Mouse (Mus musculus) left cerebral cortex, adult 8-10 months (tissue): ENCODE measurements around the gene Arl4a. TPM values are rescaled to one million over a fixed set of nuclear protein-coding genes. Genes with fewer than 3 reads are reported as not detected.

Source experiments
- DNase-seq, 2 experiments: peaks; one replicate each; pipeline ENCODE4 v3.0.0; 2022; ENCODE audit warnings: low spot score in 2 of 2
- total RNA-seq, 4 experiments: library from RNA; stranded (reverse); gene quantifications; 2 replicates each; pipeline ENCODE4 v1.2.4; 2022

Arl4a gene
- 10 to 100 TPM; 39.2 to 44.6 (median 40.7) TPM for total RNA-seq

DNA sequence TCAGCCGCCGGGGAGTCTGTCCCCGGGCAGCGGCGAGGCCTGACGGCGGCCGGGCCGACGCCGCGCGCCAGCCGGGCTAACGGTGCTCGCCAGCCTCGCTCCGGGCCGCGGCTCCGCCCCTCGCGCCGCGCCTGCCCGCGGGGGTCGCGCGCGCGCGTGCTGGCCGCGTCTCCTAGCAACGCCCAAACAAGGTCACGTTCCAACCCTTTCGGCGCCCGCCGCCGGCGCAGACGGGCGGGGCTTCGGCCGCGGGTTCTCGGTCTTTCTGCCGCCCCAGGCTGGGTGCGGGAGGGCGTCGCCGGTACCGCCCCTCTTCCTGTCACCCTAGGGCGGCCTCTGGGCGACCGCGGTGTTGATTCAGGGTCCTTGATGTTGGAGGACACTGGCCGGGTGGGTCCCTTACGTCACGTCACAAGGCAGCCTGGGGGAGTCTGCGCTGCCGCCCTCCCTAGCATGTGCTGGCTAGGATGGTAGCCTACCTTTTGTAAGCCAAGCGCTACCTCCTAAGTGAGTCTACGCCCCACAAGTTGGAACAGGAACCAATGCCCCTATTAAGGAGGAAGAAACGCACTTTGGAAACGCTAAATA lies at the start of gene Arl4a:
TSS of gene Arl4a (minus strand) at position 150 of the 588 bp plus-strand sequence.
- DNase-seq: peak; percentile 77 to 85

DNA sequence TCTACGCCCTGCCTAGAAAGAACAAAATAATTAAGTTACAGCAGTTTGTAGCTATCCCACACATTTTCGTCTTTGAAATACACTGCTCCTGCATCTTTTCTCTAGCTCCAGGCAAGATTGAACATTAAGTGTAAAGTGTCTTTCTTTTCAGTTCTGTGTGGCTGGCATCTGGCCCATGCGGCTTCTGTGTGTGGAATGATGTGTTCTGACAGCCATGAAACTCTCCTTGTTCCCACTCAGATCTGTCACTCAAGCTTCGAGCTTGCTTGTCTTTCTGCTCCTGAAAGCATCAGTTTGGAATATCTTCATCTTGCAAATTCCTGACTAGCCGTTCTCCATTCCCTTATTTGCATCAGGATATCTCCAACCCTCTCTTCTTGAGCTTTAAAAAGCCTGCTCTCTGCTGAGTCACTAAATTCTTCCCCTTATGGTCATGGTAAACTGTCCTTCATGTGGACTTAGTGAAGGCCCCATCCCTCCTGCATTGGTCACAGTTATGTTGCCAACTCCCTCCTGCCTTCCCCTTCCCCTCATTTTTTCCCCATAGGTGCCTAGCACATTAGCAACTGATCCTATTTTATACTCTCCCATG lies 48.0 kb upstream of the Arl4a start:
- DNase-seq: peak; percentile 18 to 23

DNA sequence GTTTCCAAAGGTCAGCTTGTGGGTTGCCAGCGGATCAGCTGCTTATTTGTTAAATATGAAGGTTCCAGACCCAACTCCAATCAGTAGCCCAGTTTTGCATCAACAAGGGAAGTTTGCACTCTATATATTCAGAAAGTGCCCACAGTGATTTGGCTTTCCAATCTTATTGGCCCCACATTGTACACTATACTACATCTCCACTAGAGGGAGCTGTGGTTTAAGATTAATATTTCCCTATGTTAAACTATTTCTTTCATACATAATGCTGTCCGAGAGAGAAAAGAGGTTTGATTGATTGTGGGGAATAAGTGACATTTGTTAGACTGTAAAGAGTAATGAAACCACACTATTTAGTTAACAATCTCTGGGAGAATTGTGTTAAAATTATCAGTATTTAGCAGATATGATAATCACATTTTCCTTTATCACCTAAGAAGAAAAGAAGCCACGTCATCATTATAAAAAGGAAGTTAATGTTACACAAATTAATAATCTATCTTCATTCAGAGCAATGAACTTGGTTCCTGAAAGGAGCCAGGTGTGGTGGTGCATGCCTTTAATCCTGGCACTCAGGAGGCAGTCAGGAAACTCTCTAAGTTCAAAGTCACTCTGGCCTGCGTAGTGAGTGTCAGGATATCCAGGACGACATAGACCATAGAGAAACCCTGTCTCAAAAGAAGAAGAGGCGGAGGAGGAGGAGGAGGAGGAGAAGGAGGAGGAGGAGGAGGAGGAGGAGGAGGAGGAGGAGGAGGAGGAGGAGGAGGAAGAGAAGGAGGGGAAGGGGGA lies 44.8 kb upstream of the Arl4a start:
- DNase-seq: no peak

DNA sequence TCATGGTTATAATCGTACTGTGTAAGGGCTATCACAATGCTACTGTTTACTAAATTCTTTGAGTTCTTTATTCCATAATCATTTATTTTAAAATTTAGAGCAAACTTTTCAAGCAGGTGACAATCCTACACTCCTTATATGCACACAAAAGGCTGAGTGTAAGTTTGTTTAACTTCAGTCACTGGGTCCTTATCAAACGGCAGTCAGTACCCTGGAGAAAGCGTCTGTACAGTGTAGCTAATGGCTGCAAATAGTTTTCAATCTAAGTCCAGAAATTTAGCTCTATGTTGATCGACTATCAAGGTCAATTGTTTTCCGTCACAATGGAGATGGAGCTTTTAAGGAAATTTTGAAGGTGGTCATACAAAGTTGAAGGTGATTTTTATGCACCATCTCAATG lies 44.2 kb upstream of the Arl4a start:
- DNase-seq: no peak

GRCm38 (mm10) chr12:40073660-40074059 lies 35.8 kb upstream of the Arl4a start:
- no peak for DNase-seq

DNA sequence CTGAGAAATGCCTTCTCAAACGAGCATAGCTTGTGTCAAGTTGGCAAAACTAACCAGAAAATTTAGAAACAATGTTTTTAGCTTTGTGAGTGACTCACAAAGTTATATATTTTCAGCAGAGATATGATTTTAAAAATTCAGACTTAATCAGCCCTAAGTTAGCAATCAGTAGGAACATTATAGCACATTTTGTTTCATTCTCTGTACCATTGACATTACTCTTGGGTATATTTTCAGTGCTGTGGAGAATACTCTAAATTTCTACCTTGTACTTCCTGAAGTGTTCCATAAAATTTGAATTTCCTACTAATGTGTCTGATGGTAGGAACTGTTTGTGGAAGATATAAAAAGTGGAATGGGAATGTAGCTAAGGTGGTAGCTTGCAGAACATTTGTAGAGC lies 9.2 kb upstream of the Arl4a start:
- DNase-seq: no peak

DNA sequence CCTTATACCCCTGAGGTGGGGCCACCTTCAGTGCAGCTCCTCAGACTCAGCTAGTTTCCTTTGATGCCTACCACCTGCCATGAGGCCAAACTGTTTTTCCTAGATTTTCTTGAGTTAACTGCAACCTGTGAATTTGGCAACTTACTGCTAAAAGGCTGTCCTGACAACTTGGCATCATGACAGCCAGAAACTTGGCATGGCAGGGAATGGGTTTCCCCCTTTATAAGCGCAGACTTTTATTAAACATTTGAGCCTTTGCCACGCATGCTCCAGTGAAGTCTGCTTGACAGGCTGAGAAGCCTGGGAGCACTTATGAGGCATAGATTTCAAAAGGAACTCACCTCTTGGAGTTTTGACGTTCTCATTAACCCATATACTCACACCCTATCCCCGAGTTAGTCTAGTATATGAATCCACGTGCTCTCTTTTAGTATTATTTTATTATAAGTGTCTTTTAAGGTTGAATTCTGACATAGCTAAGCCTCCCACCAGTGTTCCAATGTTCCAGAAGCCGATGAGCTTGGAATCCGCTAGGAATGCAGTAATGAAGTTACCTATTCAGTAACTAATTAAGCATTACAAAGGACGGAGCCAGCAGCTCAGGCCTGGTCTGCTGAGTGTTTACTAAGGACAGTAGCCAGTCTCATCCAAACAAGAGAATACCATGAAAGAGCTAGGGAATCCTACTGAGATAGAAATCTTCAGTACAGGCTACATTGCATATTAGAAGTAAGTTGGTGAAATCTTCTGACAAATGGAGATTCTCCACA lies 6.2 kb upstream of the Arl4a start:
- no peak for DNase-seq

- no peak for DNase-seq
These were observed 2.2 kb upstream of the Arl4a start for GRCm38 (mm10) chr12:40040067-40040466.

GRCm38 (mm10) chr12:40037226-40037813 lies 505 bp downstream of the Arl4a start:
- DNase-seq: peak; percentile 91 to 97

GRCm38 (mm10) chr12:40036666-40037065 lies 1.2 kb downstream of the Arl4a start:
- peak in 1 of 2 experiments; percentile 13 for DNase-seq

DNA sequence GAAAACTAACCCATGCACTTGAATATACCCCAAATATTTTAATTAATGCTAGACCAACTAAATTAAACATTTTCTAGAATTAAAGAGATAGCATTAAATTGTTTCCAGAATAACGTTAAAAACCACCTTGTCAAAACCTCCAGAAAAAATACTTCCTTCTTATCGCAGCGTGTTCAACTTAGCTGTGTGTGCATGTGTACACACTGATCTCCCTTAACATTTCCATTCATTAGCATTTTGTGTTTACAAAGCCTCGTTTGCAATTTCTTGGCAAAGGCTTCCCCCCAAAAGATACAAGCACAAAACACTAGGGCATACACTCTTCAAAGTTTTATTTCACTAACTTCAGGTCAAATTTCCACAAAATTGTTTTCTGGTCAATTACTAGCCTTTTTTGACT lies 2.3 kb downstream of the Arl4a start:
- DNase-seq: no peak

DNA sequence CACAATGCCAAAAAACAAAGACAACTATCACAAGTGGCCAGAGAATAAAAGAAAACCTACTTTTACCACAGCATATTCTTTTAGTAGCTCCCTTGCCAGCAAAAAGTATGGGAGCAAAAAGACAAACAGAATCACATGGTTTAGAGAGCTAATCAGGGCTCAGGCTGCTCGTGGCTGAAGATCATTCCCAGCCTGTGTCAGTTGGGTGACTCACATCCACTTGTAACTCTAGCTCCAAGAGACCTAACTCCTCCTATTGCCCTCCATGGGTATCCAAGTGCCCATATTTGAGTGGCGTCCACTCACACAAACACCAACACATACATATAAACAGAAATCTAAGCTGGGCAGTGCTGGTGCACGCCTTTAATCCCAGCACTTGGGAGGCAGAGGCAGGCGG lies 8.6 kb downstream of the Arl4a start:
- no peak for DNase-seq

DNA sequence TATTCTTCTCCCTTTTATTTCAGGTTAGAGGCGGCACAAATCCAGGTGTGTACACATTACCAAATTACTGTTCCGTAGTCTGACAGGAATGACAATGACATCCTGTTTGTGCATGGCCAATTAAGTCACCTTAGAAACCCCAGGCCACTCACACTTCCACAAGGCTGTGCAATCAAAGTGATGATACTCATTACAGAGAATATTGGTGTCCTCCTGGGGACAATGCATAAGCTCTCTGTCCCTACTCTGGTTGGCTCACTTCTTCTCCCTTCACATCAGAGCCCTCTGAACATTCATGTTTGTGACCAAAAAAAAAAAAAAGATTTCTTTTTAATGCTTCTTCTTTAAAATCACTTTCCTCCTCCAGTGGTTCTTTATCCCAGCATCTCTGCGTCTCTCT lies 10.0 kb downstream of the Arl4a start:
- no peak for DNase-seq

- no peak for DNase-seq
These were observed 10.4 kb downstream of the Arl4a start for GRCm38 (mm10) chr12:40027444-40027843.

DNA sequence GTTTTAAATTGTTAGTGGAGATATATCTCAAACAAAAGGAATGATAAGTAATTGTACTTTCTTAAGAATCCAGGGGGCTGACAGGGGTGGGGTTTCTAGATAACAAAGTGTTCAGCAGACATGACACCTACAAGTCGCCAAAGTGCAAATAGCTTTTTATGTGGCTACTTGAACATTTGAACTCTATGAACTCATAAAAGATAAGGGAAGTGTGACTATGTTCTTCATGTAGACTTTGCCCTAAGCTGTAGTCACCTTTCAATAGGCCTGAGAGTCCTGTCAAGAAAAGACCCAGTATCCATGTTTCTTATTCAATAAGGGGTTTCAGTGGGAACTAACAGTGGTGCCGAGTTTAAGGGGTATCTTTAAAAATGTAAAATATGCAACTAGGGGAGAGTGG lies 13.9 kb downstream of the Arl4a start:
- DNase-seq: no peak

GRCm38 (mm10) chr12:40023014-40023642 lies 14.7 kb downstream of the Arl4a start:
- no peak for DNase-seq

DNA sequence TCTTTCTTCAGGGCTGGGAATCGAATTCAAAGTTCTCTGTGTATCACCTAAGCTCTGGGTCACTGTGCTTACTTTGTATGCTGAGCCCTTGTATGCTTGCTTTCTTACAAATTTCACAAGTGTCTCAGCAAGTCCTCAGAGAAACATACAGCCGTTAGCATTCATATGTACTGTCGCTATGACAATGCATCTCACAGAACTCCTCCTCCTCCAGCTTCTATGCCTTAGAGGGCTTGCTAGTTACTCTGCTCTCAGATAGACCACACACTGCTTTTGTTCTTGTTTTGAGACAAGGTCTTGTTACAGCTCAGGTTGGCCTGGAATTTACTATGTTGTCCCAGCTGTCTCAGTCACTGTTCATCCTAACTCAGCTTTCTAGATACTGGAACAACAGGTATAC lies 15.5 kb downstream of the Arl4a start:
- DNase-seq: no peak

DNA sequence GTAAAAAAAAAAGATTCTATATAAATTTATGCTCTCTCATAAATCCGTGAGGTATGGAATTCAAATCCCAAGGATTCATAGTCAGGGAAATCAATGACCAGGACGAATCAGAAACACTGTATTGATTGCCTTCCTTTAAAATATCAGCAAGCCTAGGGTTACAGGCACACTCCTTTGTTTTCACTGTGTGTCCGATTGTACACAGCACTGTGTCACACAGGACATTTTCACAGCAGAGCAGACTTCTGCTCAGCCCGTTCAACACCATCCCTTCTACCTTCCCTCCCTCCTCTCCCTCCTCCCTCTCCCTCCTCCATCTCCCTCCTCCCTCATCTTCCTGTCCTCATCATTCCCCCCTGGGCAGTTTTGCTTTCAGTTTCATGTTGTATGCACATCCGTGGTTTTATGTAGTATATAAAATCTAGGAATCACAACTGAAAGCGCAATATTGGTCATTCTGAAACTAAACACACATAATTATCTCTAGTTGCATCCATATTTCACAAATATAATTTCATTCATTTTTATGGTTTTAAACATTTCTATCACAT lies 19.8 kb downstream of the Arl4a start:
- DNase-seq: no peak

DNA sequence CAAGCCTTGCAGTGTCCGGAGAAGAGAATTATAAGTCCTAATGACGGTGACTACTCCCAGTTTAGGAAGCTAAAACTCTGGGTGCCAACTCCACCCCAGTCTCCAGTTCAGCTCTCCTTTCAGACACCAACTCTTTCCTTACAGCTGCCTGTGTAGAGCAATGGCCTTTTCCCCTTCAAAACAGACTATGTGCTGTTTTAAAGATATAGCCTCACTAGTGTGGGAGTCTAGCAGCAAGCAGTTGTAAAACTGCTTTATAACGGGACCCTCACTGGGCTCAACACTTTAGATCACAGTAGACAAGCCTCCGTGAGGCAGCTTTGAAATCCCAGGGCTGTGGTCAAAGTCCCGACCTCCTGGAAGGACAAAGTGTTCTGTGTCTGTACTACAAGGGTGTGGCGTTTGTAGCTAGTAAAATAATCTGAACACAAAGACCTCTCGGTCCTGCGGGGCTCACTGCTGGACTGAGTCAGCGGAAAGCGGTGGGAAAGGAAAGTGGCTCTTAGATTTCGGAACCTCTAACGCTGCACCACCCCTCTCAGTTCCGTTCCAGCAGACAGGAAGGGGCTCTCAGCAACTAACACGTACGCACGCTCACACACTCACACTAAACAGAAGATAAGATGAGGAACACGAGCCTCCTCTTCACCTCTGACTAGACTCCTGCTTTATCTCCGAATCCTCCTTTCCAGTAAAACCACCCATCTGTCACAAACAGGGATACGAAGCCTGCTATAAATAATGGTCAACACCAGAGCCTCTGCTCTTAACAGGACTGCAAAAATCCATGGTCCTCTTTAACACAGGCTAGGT lies 21.0 kb downstream of the Arl4a start:
- no peak for DNase-seq

DNA sequence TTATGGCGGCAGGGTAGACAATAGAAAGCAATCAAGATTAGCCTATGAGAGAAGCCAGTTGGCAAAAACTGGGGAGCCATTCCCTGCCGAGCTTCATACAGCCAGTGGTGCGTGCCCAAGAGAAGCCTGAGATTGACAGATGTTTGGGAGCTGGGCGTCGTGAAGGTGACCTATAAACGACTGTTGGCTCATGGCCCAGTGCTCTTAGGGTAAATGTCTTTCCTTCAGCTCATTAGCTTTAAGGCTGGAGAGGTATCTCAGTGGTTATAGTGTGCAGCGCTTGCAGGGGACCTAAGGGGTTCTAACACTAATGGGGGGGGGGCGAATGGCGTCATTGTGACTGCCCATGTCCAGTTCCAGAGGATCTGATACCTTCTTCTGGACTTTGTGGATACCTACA lies 21.8 kb downstream of the Arl4a start:
- no peak for DNase-seq
